Mouse (Mus musculus) kidney, adult 2 months (tissue): Measurements from ENCODE around the gene Fra10ac1.

ENCODE experiments used
- CTCF ChIP-seq: fragments of 200-500 bp; conservative IDR thresholded peaks from 2 replicates; pipeline ENCODE4 v1.5.1; 2011; ENCODE audit warnings: low read depth, mild to moderate bottlenecking, control low read depth, low read length, moderate library complexity, mixed read lengths; ENCODE audit not compliant: insufficient read depth, insufficient read length
- POLR2A ChIP-seq: fragments of 200-500 bp; IDR thresholded peaks from one replicate; pipeline ENCODE4 v1.6.1; 2011; ENCODE audit warnings: low read depth, low read length, control low read depth

DNA sequence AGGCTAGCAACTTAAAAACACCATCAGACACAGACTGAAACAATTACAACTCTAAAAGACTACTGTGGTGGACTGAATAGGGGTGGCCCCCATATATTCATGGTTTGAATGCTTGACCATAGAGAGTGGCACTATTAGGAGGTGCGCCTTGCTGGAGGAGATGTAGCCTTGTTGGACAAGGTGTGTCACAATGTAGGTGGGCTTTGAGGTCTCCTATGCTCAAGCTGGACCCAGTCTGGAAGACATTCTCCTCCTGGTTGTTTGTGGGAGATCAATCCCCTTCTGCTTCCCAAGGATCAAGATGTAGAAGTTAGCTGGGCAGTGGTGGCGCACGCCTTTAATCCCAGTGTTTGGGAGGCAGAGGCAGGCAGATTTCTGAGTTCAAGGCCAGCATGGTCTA is 6.3 kb downstream of the Fra10ac1 start:
- TF ChIP-seq POLR2A (no peak), CTCF (no peak)
